Mouse (Mus musculus) small intestine, adult 2 months (tissue): ENCODE data around the gene Cldn7. TPM values are rescaled to one million over a fixed set of nuclear protein-coding genes. Genes with fewer than 3 reads are reported as not detected.
A peak's percentile ranks its signal among the peaks of the same experiment; 100 is the strongest.

Experiments used
- H3K27ac ChIP-seq: fragments of 200-500 bp; 2 replicates; pipeline ENCODE4 v1.5.1; 2012; ENCODE audit warnings: low read depth, low read length, control low read depth, inconsistent platforms; ENCODE audit not compliant: insufficient read depth
- H3K27me3 ChIP-seq: fragments of 200-500 bp; 2 replicates; pipeline ENCODE4 v1.6.1; 2012; ENCODE audit warnings: mild to moderate bottlenecking, moderate library complexity, low read length, inconsistent platforms; ENCODE audit not compliant: control insufficient read depth, insufficient read depth
- H3K36me3 ChIP-seq: fragments of 200-500 bp; 2 replicates; pipeline ENCODE4 v1.6.1; 2012; ENCODE audit warnings: mild to moderate bottlenecking, low read length, control low read depth, inconsistent platforms; ENCODE audit not compliant: control insufficient read depth, insufficient read depth
- H3K4me1 ChIP-seq: fragments of 200-500 bp; 2 replicates; pipeline ENCODE4 v1.6.1; 2012; ENCODE audit warnings: low read length, inconsistent platforms, mixed read lengths; ENCODE audit not compliant: control insufficient read depth, insufficient read depth, insufficient read length
- H3K4me3 ChIP-seq: fragments of 200-500 bp; 2 replicates; pipeline ENCODE4 v1.5.1; 2012; ENCODE audit warnings: low read depth, mild to moderate bottlenecking, control low read depth, inconsistent platforms, low read length, moderate library complexity
- CTCF ChIP-seq: fragments of 200-500 bp; IDR thresholded peaks from 2 replicates; pipeline ENCODE4 v1.5.1; 2012; ENCODE audit warnings: low read depth, mild to moderate bottlenecking, control low read depth, inconsistent platforms, low read length, moderate library complexity, mixed read lengths; ENCODE audit not compliant: insufficient replicate concordance, insufficient read length; ENCODE audit errors: extremely low read depth
- POLR2A ChIP-seq: fragments of 200-500 bp; IDR thresholded peaks from 2 replicates; pipeline ENCODE4 v1.6.1; 2012; ENCODE audit warnings: low read depth, mild to moderate bottlenecking, control low read depth, inconsistent platforms, low read length, moderate library complexity
- WGBS: fragments of 180-500 bp; shearing (Covaris S2); methylation state at CpG from one replicate; pipeline ENCODE4 v1.1.7; 2018; 5-methylcytosine and 5-hydroxymethylcytosine counted together
- polyA plus RNA-seq: library from polyadenylated mRNA; depleted of rRNA; stranded (reverse); fragments of >200 nt; gene quantifications from 2 replicates; pipeline ENCODE4 v1.2.3, GENCODE M21; 2012

Cldn7 gene
- polyA plus RNA-seq, 1 experiment = 1,844 TPM

- Histone ChIP-seq H3K36me3 (no peaks in the 10 kb centered on the region), H3K4me3 (no peak overlapping the region), H3K27ac (peak overlapping the region; percentile 100), H3K4me1 (peaks cover 13% of the 10 kb centered on the region; the same call in 1 of the 2 replicates), H3K27me3 (no peaks in the 10 kb centered on the region)
- TF ChIP-seq CTCF (peak; percentile 46; the same call in 1 of the 2 replicates), POLR2A (no peak)
- 62% methylated on average over 5 of the region's 5 CpGs for WGBS
Observed at GRCm38 (mm10) chr11:69960616-69961015, 4.0 kb upstream of the Cldn7 start.

GRCm38 (mm10) chr11:69961841-69962240 lies 2.7 kb upstream of the Cldn7 start:
- Histone ChIP-seq H3K4me3 (no peak overlapping the region), H3K4me1 (peaks cover 13% of the 10 kb centered on the region; the same call in 1 of the 2 replicates), H3K27me3 (no peaks in the 10 kb centered on the region), H3K36me3 (peaks cover 1% of the 10 kb centered on the region), H3K27ac (peak overlapping the region; percentile 100)
- TF ChIP-seq CTCF (no peak), POLR2A (no peak)
- WGBS = 8% methylated on average over 5 of the region's 5 CpGs

DNA sequence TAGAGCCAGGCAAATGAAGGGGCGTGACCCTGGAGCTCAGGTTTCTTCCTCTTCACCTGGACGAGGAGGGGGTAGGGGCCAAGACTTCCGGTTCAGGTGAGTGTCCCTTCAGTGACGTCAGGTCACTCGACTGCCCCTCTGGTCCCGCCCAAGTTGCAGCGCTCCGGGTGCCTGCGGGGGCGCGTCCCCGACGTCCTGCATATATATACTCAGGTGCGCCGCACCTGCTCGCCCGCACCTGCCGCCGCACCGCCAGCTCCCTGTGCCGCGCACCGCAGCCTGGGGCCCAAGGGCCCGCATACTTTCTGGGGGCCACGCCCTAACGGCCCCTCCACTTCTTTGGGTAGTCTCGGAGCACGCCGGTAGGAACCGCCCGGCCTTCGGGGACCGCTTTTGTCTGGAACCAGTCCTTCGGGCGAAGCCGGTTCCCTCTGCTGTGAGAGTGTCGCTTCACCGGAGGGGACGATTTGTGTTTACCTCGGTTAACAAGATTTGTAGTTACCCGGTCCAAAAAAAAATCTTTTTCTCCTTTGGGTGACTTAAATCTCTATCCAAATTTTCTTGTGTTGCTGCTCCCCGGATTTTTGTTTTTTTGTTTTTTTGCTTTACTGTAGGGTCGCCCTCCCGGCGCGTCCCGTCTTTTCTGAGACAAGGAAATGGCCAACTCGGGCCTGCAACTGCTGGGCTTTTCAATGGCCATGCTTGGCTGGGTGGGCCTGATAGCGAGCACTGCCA lies 859 bp downstream of the Cldn7 start:
- H3K4me3 ChIP-seq = peak overlapping the region; percentile 78
- peak overlapping the region; percentile 99 for H3K27ac ChIP-seq
- peaks cover 28% of the 10 kb centered on the region for H3K36me3 ChIP-seq
- peaks cover 19% of the 10 kb centered on the region; the same call in 1 of the 2 replicates for H3K4me1 ChIP-seq
- 2% methylated on average over 49 of the region's 49 CpGs for WGBS
- TF ChIP-seq CTCF = no peak
- TF ChIP-seq POLR2A = peak; percentile 97
- H3K27me3 ChIP-seq = no peaks in the 10 kb centered on the region

DNA sequence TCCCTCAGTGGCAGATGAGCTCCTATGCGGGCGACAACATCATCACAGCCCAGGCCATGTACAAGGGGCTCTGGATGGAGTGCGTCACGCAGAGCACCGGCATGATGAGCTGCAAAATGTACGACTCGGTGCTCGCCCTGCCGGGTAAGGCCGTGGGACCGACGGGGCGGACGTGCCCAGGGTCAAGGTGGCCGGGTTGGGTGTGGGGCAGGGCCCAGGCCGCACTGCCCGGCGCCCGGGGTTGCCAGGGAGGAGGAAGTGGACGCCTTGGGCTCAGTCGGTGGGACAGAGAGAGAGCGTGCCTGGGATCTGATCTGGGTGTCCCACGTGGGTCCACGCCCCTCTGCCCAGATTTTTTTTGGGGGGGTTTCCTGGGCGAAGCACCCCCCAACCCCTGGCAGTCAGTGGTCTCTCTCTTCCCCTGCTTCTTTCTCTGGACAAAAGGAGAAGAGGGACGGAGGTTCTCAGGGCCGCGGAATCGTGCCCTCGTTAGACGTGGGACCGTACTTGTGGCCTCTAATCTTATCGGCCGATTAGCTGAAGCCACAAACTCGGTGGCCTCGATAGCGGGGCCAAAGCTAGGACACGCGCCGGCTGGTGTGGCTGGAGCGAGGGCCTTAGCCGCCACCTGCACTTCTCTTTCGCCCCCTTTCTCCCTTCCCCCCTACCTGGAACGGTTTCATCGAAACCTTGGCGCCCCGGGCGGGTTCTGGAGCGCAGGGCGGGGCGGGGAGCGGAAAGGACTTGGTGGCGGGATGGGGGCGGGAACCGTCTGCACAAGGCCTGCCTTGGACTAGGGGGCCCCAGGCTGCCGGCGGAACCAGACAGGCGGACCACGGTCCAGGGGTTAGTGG lies 1.7 kb downstream of the Cldn7 start:
- H3K27me3 ChIP-seq = no peaks in the 10 kb centered on the region
- TF ChIP-seq CTCF (no peak), POLR2A (0 out of 2 replicates have a peak, but pooled peaks have one; percentile 7)
- 2% methylated on average over 59 of the region's 59 CpGs for WGBS
- peaks cover 29% of the 10 kb centered on the region for H3K36me3 ChIP-seq
- peak overlapping the region; percentile 78 for H3K4me3 ChIP-seq
- H3K27ac ChIP-seq = peak overlapping the region; percentile 99
- H3K4me1 ChIP-seq = peaks cover 21% of the 10 kb centered on the region; the same call in 1 of the 2 replicates

- Histone ChIP-seq H3K27ac (peak overlapping the region; percentile 99), H3K27me3 (no peaks in the 10 kb centered on the region), H3K4me3 (peak overlapping the region; percentile 78), H3K4me1 (peaks cover 20% of the 10 kb centered on the region; the same call in 1 of the 2 replicates), H3K36me3 (peaks cover 31% of the 10 kb centered on the region)
- TF ChIP-seq CTCF (no peak), POLR2A (no peak)
- 15% methylated on average over 17 of the region's 17 CpGs for WGBS
Observed at GRCm38 (mm10) chr11:69966860-69967517, 2.4 kb downstream of the Cldn7 start.

- H3K36me3 ChIP-seq = peaks cover 38% of the 10 kb centered on the region
- TF ChIP-seq CTCF (no peak), POLR2A (no peak)
- 23% methylated on average over 4 of the region's 4 CpGs for WGBS
- peak overlapping the region; percentile 99 for H3K27ac ChIP-seq
- peaks cover 14% of the 10 kb centered on the region; the same call in 1 of the 2 replicates for H3K4me1 ChIP-seq
- H3K27me3 ChIP-seq = no peaks in the 10 kb centered on the region
- H3K4me3 ChIP-seq = peak overlapping the region; percentile 51
Observed at GRCm38 (mm10) chr11:69968793-69969192, 4.2 kb downstream of the Cldn7 start.
